Mouse (Mus musculus): ENCODE data around the gene Gak. TPM values are rescaled to one million over a fixed set of nuclear protein-coding genes. Genes with fewer than 3 reads are reported as not detected.

Gak gene
- total RNA-seq (2021): 10 to 100 TPM; 78.1 to 94.1 TPM
- long read RNA-seq, experiment 1, full-length matches to known transcripts: 3 of 20 reads
- long read RNA-seq, experiment 1, partial matches to known transcripts: 9 of 20 reads
- long read RNA-seq, experiment 1, other reads (novel, unspliced or antisense): 8 of 20 reads
- long read RNA-seq, experiment 2, partial matches to known transcripts: 14 of 18 reads
- long read RNA-seq, experiment 2, other reads (novel, unspliced or antisense): 4 of 18 reads

GRCm38 (mm10) chr5:108629634-108630483 is at the start of gene Gak, which contains the start of gene Tmem175:
Gene Gak (minus strand): TSS chr5:108629755.
Gene Tmem175 (plus strand): TSS chr5:108629770.
- DNase-seq (ENCODE audit: low spot score in 2 of 2): peak; percentile 88

DNA sequence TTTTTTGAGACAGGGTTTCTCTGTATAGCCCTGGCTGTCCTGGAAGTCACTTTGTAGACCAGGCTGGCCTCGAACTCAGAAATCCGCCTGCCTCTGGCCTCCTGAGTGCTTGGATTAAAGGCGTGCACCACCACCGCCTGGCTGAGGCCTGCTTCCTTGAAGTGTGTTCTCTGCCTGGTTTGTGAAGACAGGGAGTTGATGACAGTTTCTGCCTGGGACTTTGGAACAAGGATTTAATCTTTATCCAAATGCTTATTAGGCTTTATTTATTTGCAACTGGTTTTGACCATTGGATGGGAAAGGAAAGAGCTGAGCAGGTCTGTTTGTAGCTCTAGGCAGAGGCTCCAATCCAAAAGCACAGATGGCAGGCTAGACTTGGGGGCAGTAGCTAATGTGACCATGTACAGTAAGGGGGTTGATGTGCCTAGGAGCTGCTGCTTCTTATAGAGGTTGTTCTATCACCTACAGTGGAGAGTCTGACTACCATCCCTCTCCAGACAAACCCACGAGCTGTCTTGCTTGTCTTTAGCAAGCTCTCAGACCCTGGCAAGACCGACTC is 48.8 kb upstream of the Gak start:
- DNase-seq (ENCODE audit: low spot score in 2 of 2): no peak

DNA sequence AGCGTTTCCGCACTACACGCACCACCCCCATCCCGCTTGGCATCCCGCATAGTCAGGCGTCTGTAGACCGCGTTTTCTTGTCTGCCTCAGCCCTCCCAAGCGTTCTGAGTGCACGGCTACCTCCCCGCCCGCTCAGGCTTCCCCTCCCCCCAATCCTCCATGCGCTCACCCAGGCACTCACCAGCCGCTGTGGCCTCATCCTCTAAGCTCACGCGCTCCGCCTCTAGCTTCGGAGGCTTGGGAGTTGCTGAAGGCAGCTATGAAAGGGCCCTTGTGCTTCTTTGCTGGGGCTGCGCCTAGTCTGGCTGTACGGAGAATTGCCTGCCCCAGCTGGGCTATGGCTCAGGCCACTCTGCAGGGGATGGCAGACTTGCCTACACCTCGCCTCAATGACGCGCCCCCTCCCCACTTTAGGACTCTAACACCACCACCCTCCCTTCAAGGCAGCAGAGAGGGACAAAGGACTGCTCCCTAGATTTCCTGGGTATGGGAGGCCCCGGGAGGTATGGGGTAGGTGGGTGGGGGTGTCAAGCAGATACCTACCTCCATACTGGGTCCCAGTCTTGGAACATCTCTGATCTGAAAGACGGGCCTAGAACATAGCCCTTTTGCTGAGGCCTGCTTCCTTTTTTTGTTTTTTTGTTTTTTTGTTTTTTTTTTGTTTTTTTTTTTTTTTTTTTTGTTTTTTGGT is 48.2 kb upstream of the Gak start:
- no peak for DNase-seq (ENCODE audit: low spot score in 2 of 2)

GRCm38 (mm10) chr5:108676772-108677498 is 47.4 kb upstream of the Gak start:
- no peak for DNase-seq (ENCODE audit: low spot score in 2 of 2)

DNA sequence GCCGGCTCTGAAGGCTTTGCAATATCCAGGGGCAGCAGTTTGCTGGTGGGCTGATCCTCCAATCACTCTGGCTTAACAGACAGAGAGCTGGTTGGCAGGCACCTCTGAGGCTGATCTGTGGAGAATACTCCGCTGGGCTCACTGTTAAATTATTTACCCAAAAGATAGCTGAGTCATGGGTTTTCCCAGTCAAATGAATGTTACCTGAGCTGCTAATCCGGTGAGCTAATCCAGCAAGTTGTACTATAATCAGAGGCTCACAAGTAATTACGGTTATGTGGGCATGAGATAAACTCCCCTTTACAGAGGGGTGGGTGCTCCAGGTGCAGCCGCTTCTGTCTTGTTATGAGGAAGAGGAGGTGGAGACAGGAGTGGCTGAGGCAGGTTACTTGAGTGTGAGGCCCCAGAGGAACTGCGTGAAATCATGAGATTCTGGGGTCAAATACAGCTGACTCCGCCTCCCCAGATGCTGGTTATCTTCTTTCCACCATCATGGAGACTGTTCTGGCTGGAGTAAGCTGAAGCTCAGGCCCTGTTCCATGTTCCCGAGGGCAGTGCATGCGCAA is 45.8 kb upstream of the Gak start, which contains the start of gene Slc26a1:
TSS of gene Slc26a1 (minus strand) at position 319 of the 566 bp plus-strand sequence.
- no peak for DNase-seq (ENCODE audit: low spot score in 2 of 2)

- DNase-seq (ENCODE audit: low spot score in 2 of 2): no peak
Measured at GRCm38 (mm10) chr5:108674624-108675023, 45.1 kb upstream of the Gak start.

- DNase-seq (ENCODE audit: low spot score in 2 of 2): no peak
Measured at GRCm38 (mm10) chr5:108671757-108672156, 42.2 kb upstream of the Gak start.

DNA sequence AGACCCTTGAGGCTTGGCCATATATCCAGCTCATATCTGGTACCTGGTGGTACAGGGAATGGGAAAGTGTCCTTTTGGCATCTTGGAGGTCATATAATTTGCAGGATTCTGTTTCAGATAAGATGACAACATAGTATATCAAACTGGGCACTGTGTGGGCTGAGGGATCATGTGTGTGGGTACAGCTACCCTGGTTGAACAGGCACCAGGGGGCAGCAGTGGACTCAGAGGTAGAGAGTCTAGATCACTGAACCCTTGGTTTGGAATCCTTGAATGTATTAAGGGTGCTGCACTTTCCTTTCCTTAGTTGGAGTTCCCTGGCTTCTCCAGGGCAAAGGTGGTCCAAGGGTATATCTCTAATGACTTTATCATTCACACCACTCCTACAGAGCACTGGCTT is 41.2 kb upstream of the Gak start:
- DNase-seq (ENCODE audit: low spot score in 2 of 2): peak in 1 of 2 experiments; percentile 58

GRCm38 (mm10) chr5:108669986-108670385 is 40.4 kb upstream of the Gak start:
- no peak for DNase-seq (ENCODE audit: low spot score in 2 of 2)

GRCm38 (mm10) chr5:108668977-108669936 is 39.7 kb upstream of the Gak start, which contains the start of gene Dgkq:
Gene Dgkq (minus strand): TSS chr5:108669672.
- peak; percentile 85 for DNase-seq (ENCODE audit: low spot score in 2 of 2)

GRCm38 (mm10) chr5:108668387-108668932 is 38.9 kb upstream of the Gak start:
- DNase-seq (ENCODE audit: low spot score in 2 of 2): no peak

DNA sequence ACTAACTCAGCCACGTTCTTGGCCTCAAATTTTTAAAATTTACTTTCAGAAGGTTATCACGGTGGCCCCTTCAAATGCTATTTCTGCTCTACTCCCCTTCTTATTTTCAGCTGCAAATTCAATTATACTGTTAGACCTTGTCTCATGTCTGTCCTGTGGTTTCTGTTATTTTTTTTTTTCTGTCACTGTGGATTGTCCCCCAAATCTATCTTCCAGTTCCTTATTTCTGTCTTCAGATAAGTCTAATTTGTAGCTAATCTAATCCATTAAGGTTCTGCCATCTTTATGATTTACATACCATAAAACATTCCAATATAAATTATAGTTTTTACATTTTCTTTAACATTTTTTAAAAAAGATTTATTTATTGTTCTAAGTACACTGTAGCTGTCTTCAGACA is 37.8 kb upstream of the Gak start:
- DNase-seq (ENCODE audit: low spot score in 2 of 2): no peak

- DNase-seq (ENCODE audit: low spot score in 2 of 2): no peak
Measured at GRCm38 (mm10) chr5:108665066-108665465, 35.5 kb upstream of the Gak start.

- DNase-seq (ENCODE audit: low spot score in 2 of 2): no peak
Measured at GRCm38 (mm10) chr5:108662772-108663171, 33.2 kb upstream of the Gak start.

DNA sequence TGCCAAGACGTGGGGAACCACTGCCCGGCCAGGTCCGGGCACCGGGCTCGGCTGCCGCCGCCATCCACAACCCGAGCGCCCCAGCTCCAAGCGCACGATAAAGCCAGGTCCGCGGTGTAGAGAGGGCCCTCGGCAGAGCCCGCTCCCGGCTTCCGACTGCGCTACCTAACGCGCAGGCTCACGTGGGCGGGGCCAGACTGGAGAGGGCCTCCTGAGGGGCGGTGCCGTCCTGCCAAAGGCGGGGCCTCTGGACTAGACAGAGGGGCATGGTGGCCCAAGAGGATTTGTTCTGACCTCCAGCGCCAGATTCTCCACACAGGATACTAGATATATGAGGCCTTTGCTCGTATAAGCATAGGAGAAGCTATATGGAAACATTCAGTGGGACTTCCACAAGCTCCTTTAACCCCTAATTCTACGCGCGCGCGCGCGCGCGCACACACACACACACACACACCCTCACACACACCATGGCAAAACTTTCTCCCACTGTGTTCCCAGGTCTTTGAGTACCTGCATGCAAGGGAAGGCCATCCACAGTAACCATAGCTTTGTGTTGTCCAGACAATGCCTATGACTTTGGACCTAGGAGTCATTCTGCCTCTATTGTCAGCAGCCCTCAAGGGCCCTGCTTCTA is 31.2 kb upstream of the Gak start:
- DNase-seq (ENCODE audit: low spot score in 2 of 2): peak; percentile 88 to 89

DNA sequence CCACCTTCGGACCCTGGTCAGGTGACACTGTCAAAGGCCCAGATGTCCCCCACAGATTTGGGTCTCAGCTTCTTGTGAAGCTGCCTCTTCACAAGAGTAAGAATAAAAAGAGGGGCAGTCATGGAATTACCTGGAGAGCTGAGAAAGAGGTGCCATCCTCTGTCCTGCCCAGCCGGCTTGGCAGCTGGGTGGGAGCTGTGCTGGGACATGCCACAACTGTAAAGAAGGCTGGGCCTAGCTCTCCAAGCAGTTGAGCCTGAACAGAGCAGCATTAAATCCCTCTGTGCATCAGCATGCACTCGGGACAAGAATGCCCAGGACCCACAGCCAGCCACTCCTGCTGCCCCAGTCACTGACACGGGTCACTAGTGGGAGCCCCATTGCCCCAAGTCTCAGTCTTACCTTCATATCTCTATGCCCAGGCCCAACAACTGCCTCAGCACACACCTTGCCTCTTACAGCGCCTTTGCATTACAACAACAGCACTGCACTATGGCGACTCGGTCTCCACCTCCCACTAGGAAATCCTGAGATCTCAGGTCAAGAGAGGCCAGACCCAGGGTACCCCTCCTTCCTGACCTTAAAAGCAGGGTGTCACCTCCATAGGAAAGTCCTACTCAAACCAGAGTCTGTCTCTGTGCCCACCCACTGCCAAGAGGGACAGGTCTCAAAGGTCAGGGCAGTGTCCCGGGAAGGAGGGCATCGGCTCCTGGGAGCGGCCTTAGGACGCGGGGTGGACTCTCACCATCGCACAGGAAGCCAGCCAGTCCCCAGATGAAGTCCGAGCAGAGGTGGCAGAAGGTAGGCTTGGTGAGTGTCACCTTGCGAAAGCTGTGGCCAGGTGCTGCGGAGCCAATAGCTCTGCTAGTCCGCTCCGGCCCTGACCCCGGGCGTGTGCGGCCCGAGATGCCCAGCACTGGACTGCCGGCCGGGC is 30.4 kb upstream of the Gak start, which contains the start of gene Idua:
TSS of gene Idua (plus strand) at position 634 of the 934 bp plus-strand sequence.
- DNase-seq (ENCODE audit: low spot score in 2 of 2): no peak

- no peak for DNase-seq (ENCODE audit: low spot score in 2 of 2)
Measured at GRCm38 (mm10) chr5:108658611-108659010, 29.1 kb upstream of the Gak start.

All from adrenal gland, adult 18-20 months (tissue).